Mouse (Mus musculus) testis, postnatal 10 days (tissue): ENCODE measurements around the gene Anapc11.
"Not testable (repeated sequence)": the region's sequence is repeated elsewhere in the genome, so short reads cannot be mapped to it uniquely, and the experiment has no call there.

Experiments
- DNase-seq: peaks from one replicate; pipeline ENCODE4 v3.0.0; 2021; ENCODE audit warnings: low spot score

Anapc11 gene

GRCm38 (mm10) chr11:120575046-120575445 is 23.2 kb upstream of the Anapc11 start:
- no peak for DNase-seq

- DNase-seq: no peak
Observed at GRCm38 (mm10) chr11:120575940-120576339, 22.3 kb upstream of the Anapc11 start.

- DNase-seq: no peak
Observed at GRCm38 (mm10) chr11:120576365-120576981, 21.7 kb upstream of the Anapc11 start.

GRCm38 (mm10) chr11:120577211-120578023 is 20.8 kb upstream of the Anapc11 start:
- peak; percentile 72 for DNase-seq

GRCm38 (mm10) chr11:120578024-120578693 is 20.1 kb upstream of the Anapc11 start:
- no peak for DNase-seq

GRCm38 (mm10) chr11:120578694-120579243 is 19.5 kb upstream of the Anapc11 start:
- peak; percentile 59 for DNase-seq

- peak; percentile 86 for DNase-seq
Observed at GRCm38 (mm10) chr11:120579316-120580107, 18.7 kb upstream of the Anapc11 start.

GRCm38 (mm10) chr11:120580190-120580589 is 18.0 kb upstream of the Anapc11 start:
- DNase-seq: no peak

- peak; percentile 65 for DNase-seq
Observed at GRCm38 (mm10) chr11:120580871-120581331, 17.3 kb upstream of the Anapc11 start.

GRCm38 (mm10) chr11:120581490-120582267 is 16.5 kb upstream of the Anapc11 start, which contains the start of gene Arhgdia:
Gene Arhgdia, minus strand, starts transcription at chr11:120581624.
- peak; percentile 94 for DNase-seq

- no peak for DNase-seq
Observed at GRCm38 (mm10) chr11:120582268-120582981, 15.8 kb upstream of the Anapc11 start.

- not testable (repeated sequence) for DNase-seq
Observed at GRCm38 (mm10) chr11:120582982-120583293, 15.3 kb upstream of the Anapc11 start.

- DNase-seq: no peak
Observed at GRCm38 (mm10) chr11:120583937-120584336, 14.3 kb upstream of the Anapc11 start.

GRCm38 (mm10) chr11:120588531-120588930 is 9.7 kb upstream of the Anapc11 start:
- no peak for DNase-seq

- peak; percentile 58 for DNase-seq
Observed at GRCm38 (mm10) chr11:120597240-120598235, 683 bp upstream of the Anapc11 start.

GRCm38 (mm10) chr11:120598990-120599549 is 849 bp downstream of the Anapc11 start:
- no peak for DNase-seq

- DNase-seq: no peak
Observed at GRCm38 (mm10) chr11:120600716-120601115, 2.5 kb downstream of the Anapc11 start.

GRCm38 (mm10) chr11:120603545-120603944 is 5.3 kb downstream of the Anapc11 start:
- no peak for DNase-seq

GRCm38 (mm10) chr11:120605667-120606066 is 7.4 kb downstream of the Anapc11 start:
- no peak for DNase-seq
